Comparison of ENCODE assay signal across 12 mouse cellular contexts in genomic region chr4:45600520-45600919, GRCm38 (mm10).
DNase-seq lines count a peak whose midpoint lies in the region; ATAC-seq and TF ChIP-seq lines count a peak whose summit lies in the region.
"Had no signal": no experiment of that assay in that cellular context is flagged by ENCODE, and none has a peak within 500 bp of the region (broad histone marks: within the 10 kb centered on the region; RNA-seq: fewer than 3 reads in every experiment).

No protein-coding gene starts in this region.

- no peak for DNase-seq in forebrain, postnatal 0 days
- peak; percentile 45 for DNase-seq in limb, embryonic 10.5 days (ENCODE audit: low spot score)
- DNase-seq in urinary bladder, postnatal 10 days (ENCODE audit: low spot score): no peak
- no peak for DNase-seq in heart, postnatal 25 days (ENCODE audit: low spot score)
- DNase-seq in adrenal gland, adult 2 months: no peak
- DNase-seq: cerebellum, adult 18-20 months; heart, postnatal 36 days; kidney, adult 8-10 months; lung, postnatal 14 days had no signal

- H3K27ac ChIP-seq in forebrain, embryonic 13.5 days: peak overlapping the region; percentile 40; the same call in 1 of the 2 replicates
- H3K27ac ChIP-seq in forebrain, postnatal 0 days (ENCODE audit: low read depth, low read length): no peak overlapping the region
- H3K27ac ChIP-seq in embryonic facial prominence, embryonic 12.5 days: no peak overlapping the region
- H3K27ac ChIP-seq in limb, embryonic 10.5 days: no peak overlapping the region
- peak overlapping the region; percentile 48 for H3K27ac ChIP-seq in neural tube, embryonic 15.5 days (replicated peaks)

- 0 out of 2 replicates have a peak, but pooled peaks cover 2% of the 10 kb centered on the region for H3K27me3 ChIP-seq in forebrain, embryonic 13.5 days
- no peaks in the 10 kb centered on the region for H3K27me3 ChIP-seq in forebrain, postnatal 0 days (ENCODE audit: insufficient read depth, low read length)
- H3K27me3 ChIP-seq in embryonic facial prominence, embryonic 12.5 days: 0 out of 2 replicates have a peak, but pooled peaks cover 3% of the 10 kb centered on the region
- H3K27me3 ChIP-seq in limb, embryonic 10.5 days (ENCODE audit: low read depth, poor library complexity, severe bottlenecking): peaks cover 4% of the 10 kb centered on the region; the same call in 1 of the 2 replicates
- no peaks in the 10 kb centered on the region for H3K27me3 ChIP-seq in neural tube, embryonic 15.5 days (replicated peaks)

- H3K9me3 ChIP-seq in forebrain, embryonic 13.5 days (replicated peaks): no peaks in the 10 kb centered on the region
- H3K9me3 ChIP-seq in forebrain, postnatal 0 days (ENCODE audit: low read length): no peaks in the 10 kb centered on the region
- no peaks in the 10 kb centered on the region for H3K9me3 ChIP-seq in embryonic facial prominence, embryonic 12.5 days
- no peaks in the 10 kb centered on the region for H3K9me3 ChIP-seq in limb, embryonic 10.5 days (replicated peaks)
- H3K9me3 ChIP-seq in neural tube, embryonic 15.5 days (replicated peaks): no peaks in the 10 kb centered on the region

- H3K36me3 ChIP-seq in forebrain, embryonic 13.5 days (ENCODE audit: poor library complexity, severe bottlenecking): no peaks in the 10 kb centered on the region
- no peaks in the 10 kb centered on the region for H3K36me3 ChIP-seq in forebrain, postnatal 0 days (ENCODE audit: insufficient read depth)
- no peaks in the 10 kb centered on the region for H3K36me3 ChIP-seq in embryonic facial prominence, embryonic 12.5 days
- no peaks in the 10 kb centered on the region for H3K36me3 ChIP-seq in limb, embryonic 10.5 days
- H3K36me3 ChIP-seq in neural tube, embryonic 15.5 days: no peaks in the 10 kb centered on the region

- H3K9ac ChIP-seq in forebrain, embryonic 13.5 days: 0 out of 2 replicates have a peak overlapping the region, but pooled peaks have one; percentile 21
- no peak overlapping the region for H3K9ac ChIP-seq in forebrain, postnatal 0 days
- H3K9ac ChIP-seq in embryonic facial prominence, embryonic 12.5 days: no peak overlapping the region
- H3K9ac ChIP-seq in neural tube, embryonic 15.5 days (replicated peaks): no peak overlapping the region

- ATAC-seq in forebrain, embryonic 13.5 days: no peak
- ATAC-seq in forebrain, postnatal 0 days: no peak; the same call in 1 of the 2 replicates
- peak; percentile 56; the same call in 1 of the 2 replicates for ATAC-seq in embryonic facial prominence, embryonic 12.5 days (ENCODE audit: insufficient number of reproducible peaks, insufficient read depth, low FRiP score, low TSS enrichment)
- no peak for ATAC-seq in neural tube, embryonic 15.5 days (ENCODE audit: low FRiP score)

- intact Hi-C loops in heart, postnatal 25 days (cut with DNase I): no loop called here

- no peak overlapping the region for H3K4me3 ChIP-seq in forebrain, embryonic 13.5 days
- H3K4me3 ChIP-seq in forebrain, postnatal 0 days (ENCODE audit: low read depth, low read length): no peak overlapping the region
- H3K4me3 ChIP-seq in embryonic facial prominence, embryonic 12.5 days: no peak overlapping the region
- H3K4me3 ChIP-seq in limb, embryonic 10.5 days: no peak overlapping the region
- H3K4me3 ChIP-seq in neural tube, embryonic 15.5 days (replicated peaks): no peak overlapping the region

- H3K4me2 ChIP-seq in forebrain, embryonic 13.5 days: no peak overlapping the region
- H3K4me2 ChIP-seq in forebrain, postnatal 0 days (ENCODE audit: low read depth): no peak overlapping the region
- H3K4me2 ChIP-seq in embryonic facial prominence, embryonic 12.5 days (replicated peaks): no peak overlapping the region
- H3K4me2 ChIP-seq in neural tube, embryonic 15.5 days: no peak overlapping the region

- H3K4me1 ChIP-seq in forebrain, embryonic 13.5 days: peaks cover 4% of the 10 kb centered on the region
- no peaks in the 10 kb centered on the region for H3K4me1 ChIP-seq in forebrain, postnatal 0 days (ENCODE audit: insufficient read depth)
- H3K4me1 ChIP-seq in embryonic facial prominence, embryonic 12.5 days: peaks cover 5% of the 10 kb centered on the region; the same call in 1 of the 2 replicates
- H3K4me1 ChIP-seq in limb, embryonic 10.5 days: peaks cover 6% of the 10 kb centered on the region; the same call in 1 of the 2 replicates
- peaks cover 6% of the 10 kb centered on the region for H3K4me1 ChIP-seq in neural tube, embryonic 15.5 days

- 35% methylated on average over 9 of the region's 9 CpGs for WGBS in forebrain, embryonic 13.5 days
- 33% methylated on average over 9 of the region's 9 CpGs for WGBS in forebrain, postnatal 0 days
- WGBS in embryonic facial prominence, embryonic 12.5 days: 35% methylated on average over 9 of the region's 9 CpGs
- 54% methylated on average over 9 of the region's 9 CpGs for WGBS in limb, embryonic 10.5 days
- 17% methylated on average over 9 of the region's 9 CpGs for WGBS in neural tube, embryonic 15.5 days

- no peak for TF ChIP-seq CTCF in forebrain, postnatal 0 days (IDR thresholded peaks at IDR 0.05; ENCODE audit: low read depth)

Comparison
In these comparisons a context has a peak if more than half of its experiments do, and no peak if none do; other contexts are left out.
1. H3K27ac ChIP-seq: peak in forebrain, embryonic 13.5 days (single experiment) and neural tube, embryonic 15.5 days (single experiment); none in forebrain, postnatal 0 days (single experiment), embryonic facial prominence, embryonic 12.5 days (single experiment) and limb, embryonic 10.5 days (single experiment).